Mouse (Mus musculus): ENCODE measurements around the gene Dpagt1. TPM values are rescaled to one million over a fixed set of nuclear protein-coding genes. Genes with fewer than 3 reads are reported as not detected.

Dpagt1 gene
- polyA plus RNA-seq, 1 experiment from 2014 or later, result 39.1 TPM

DNA sequence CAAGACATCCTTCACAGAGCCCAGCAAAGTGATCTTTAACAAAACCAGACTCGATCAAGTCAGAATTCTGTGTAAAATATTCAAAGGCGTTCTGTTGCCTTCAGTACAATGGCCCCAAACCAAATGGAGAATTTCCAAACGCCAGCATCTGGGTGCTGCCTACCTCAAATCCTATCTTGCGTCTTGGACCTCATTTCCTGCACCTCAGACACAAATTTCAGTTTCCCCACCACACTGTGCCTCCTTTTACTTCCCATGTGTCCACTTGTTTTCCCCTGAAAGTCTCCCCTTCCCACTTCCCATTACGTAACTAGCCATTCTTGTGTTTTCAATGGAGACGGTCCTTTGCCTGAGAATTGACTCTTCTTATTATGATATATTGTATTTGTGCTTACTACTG is 19.3 kb upstream of the Dpagt1 start:
- 90% methylated on average over 6 of the region's 6 CpGs for WGBS
- Histone ChIP-seq H3K4me2 (replicated peaks) (no peak overlapping the region), H3K36me3 (peaks cover 10% of the 10 kb centered on the region), H3K27ac (no peak overlapping the region), H3K4me1 (peaks cover 12% of the 10 kb centered on the region), H3K9ac (no peak overlapping the region), H3K4me3 (no peak overlapping the region), H3K9me3 (no peaks in the 10 kb centered on the region), H3K27me3 (peaks cover 4% of the 10 kb centered on the region; the same call in 1 of the 2 replicates)
- ATAC-seq (ENCODE audit: insufficient number of reproducible peaks, insufficient read depth, low FRiP score, low TSS enrichment), result no peak

DNA sequence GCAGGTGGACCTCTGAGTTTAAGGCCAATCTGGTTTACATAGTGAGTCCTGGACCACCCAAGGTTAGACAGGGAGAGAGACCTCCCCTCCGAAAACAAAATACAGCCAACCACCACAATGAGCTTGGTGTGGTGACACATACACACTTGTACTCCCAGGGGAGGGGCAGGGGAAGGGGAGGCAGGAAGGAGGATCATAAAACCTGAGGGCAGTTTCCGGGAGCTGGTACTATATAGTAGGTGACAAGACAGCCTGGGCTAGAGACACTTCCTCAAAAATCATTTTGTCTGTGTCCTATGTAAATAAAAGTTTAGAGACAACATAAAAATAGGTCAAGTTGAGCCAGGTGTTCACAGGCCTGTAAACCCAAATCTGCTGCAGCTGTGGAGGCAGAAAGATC is 18.6 kb upstream of the Dpagt1 start:
- ATAC-seq (ENCODE audit: insufficient number of reproducible peaks, insufficient read depth, low FRiP score, low TSS enrichment), result no peak
- Histone ChIP-seq H3K4me1 (peaks cover 12% of the 10 kb centered on the region), H3K27ac (no peak overlapping the region), H3K9ac (no peak overlapping the region), H3K36me3 (peaks cover 3% of the 10 kb centered on the region), H3K4me3 (no peak overlapping the region), H3K9me3 (no peaks in the 10 kb centered on the region), H3K27me3 (peaks cover 4% of the 10 kb centered on the region; the same call in 1 of the 2 replicates), H3K4me2 (replicated peaks) (no peak overlapping the region)
- WGBS, result 90% methylated on average over 2 of the region's 2 CpGs

DNA sequence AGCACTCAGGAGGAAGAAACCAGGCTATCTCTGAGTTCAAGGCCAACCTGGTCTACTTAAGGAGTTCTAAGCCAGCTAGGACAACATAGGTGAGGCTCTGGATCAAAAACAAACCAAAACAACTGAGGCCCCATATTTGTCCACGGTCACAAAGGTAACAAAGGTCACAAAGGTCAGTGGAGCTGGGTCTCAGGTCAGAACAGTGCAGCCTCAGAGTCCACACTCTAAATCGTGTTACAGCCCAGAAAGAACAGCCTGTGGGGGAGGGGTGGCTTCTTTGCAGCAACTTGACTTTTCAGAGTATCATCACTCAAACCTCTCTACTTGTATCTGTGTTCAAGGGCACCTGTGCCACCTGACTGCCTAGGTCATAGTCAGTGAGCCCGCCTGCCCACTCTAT is 16.1 kb upstream of the Dpagt1 start:
- no peak overlapping the region for H3K4me2 ChIP-seq (replicated peaks)
- H3K4me1 ChIP-seq, result peaks cover 1% of the 10 kb centered on the region
- H3K9ac ChIP-seq, result no peak overlapping the region
- 55% methylated on average over 3 of the region's 3 CpGs for WGBS
- no peak overlapping the region for H3K4me3 ChIP-seq
- peaks cover 22% of the 10 kb centered on the region for H3K36me3 ChIP-seq
- H3K27ac ChIP-seq, result no peak overlapping the region
- no peak for ATAC-seq (ENCODE audit: insufficient number of reproducible peaks, insufficient read depth, low FRiP score, low TSS enrichment)
- no peaks in the 10 kb centered on the region for H3K9me3 ChIP-seq
- H3K27me3 ChIP-seq, result peaks cover 4% of the 10 kb centered on the region; the same call in 1 of the 2 replicates

DNA sequence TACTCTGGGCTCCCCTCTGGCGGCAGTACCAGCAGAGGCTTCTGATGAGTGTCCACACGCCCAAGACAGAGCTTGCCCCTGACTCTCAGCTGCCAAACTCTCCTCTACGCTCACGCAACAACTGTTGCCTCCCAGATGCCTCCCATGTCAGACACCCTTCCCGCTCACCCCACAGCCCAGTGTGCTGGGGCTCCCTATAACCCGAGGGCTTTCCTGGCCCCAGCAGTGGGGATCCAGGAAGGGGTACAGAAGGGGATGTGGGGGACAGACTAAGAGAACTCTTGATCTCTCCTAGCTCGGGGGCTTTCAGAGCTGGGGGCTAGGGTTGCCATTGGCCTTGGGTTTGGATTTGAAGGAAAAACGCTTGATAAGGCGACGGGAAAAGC is 15.1 kb upstream of the Dpagt1 start:
- Histone ChIP-seq H3K9me3 (no peaks in the 10 kb centered on the region), H3K9ac (no peak overlapping the region), H3K36me3 (peaks cover 32% of the 10 kb centered on the region), H3K4me2 (replicated peaks) (0 out of 2 replicates have a peak overlapping the region, but pooled peaks have one; percentile 10), H3K27me3 (peaks cover 4% of the 10 kb centered on the region; the same call in 1 of the 2 replicates), H3K4me3 (no peak overlapping the region), H3K27ac (no peak overlapping the region), H3K4me1 (no peaks in the 10 kb centered on the region)
- WGBS, result 26% methylated on average over 10 of the region's 10 CpGs
- no peak for ATAC-seq (ENCODE audit: insufficient number of reproducible peaks, insufficient read depth, low FRiP score, low TSS enrichment)

DNA sequence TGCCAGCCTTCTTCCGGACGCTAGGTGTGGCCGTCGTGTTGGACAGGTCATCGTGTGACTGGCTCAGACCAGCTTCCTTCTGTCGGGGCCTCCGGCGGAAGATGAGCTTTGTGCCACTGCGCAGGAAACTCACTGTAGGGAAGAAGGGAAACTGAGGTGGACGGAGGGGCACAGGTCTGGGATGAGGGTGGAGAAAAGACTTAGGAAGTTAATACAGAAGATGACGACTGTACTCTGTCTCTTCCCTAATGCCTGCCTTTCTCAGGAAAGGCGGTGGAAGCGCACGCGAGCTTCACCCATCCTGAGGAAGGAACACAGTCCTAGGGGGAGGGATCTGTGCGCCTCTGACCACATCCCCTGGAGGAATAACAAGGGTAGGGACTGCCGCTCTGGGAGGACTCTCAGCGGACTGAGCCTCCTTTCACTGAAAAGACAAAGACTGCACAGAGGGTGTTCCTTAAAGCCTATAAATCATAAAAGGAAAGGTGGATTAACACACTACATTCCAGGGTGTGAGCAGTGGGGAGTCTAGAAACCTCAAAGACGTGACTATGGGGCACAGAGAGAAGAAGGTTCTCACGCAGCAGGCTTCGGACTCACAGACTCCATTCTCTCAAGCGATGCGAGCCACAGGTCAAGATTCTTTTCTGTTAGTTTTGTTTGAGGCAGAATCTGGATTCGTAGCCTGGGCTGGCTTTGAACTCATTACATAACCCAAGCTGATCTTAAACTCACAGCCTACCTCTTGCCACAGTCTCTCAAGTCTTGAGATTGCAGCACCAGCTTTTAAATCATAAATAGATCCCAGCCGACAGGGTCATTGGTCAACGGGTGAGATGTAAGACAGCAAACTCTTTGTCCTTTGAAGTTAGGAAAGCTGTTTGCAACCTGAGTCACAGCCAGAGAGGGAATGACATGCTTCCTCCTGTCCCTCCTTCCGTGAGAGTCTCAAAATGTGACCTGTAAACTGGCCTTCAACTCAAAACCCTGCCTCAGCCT is 14.4 kb upstream of the Dpagt1 start:
- 14% methylated on average over 27 of the region's 27 CpGs for WGBS
- peak overlapping the region; percentile 10; the same call in 1 of the 2 replicates for H3K4me2 ChIP-seq (replicated peaks)
- no peak overlapping the region for H3K27ac ChIP-seq
- H3K9ac ChIP-seq, result no peak overlapping the region
- no peaks in the 10 kb centered on the region for H3K4me1 ChIP-seq
- H3K4me3 ChIP-seq, result no peak overlapping the region
- no peaks in the 10 kb centered on the region for H3K9me3 ChIP-seq
- peaks cover 39% of the 10 kb centered on the region for H3K36me3 ChIP-seq
- ATAC-seq (ENCODE audit: insufficient number of reproducible peaks, insufficient read depth, low FRiP score, low TSS enrichment), result no peak
- peaks cover 4% of the 10 kb centered on the region; the same call in 1 of the 2 replicates for H3K27me3 ChIP-seq

DNA sequence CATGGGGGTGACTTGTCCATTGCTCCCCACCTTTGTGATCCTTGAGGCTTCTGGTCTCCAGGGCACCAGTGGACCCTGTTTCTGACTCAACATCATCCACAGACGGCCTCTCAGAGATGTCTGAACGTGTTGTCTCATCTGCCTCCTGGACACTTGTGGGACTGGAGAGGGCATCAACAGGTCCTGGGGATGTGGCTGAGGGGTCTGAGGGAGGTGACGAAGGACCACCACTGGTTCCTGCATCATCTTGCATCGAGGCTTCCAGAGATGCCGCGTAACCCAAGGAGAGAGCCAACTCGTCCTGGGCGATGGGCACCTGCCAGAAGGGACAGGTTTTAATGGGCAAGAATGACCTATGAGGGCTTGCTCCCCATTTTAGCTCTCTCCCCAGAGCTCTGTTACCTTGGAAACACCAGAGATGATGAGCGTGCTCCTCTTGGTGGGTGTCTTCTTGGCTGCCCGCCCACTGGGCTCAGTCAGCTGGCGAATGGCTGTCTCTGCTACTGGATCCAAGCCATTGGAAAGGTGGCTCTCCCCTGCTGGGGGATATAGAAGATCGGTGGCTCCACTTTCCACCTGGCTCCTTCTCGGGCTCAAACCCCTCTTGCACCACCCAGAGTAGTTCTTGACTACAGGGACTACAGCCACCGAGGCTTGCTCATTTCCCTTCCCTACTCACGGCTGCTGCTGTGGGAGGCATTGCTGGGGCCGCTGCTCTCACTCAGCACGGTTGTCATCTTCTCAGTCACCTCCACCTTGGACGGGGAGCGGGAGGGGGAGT is 12.2 kb upstream of the Dpagt1 start:
- Histone ChIP-seq H3K4me1 (peaks cover 6% of the 10 kb centered on the region), H3K27ac (no peak overlapping the region), H3K9ac (no peak overlapping the region), H3K4me3 (no peak overlapping the region), H3K27me3 (peaks cover 4% of the 10 kb centered on the region; the same call in 1 of the 2 replicates), H3K4me2 (replicated peaks) (no peak overlapping the region), H3K36me3 (peaks cover 48% of the 10 kb centered on the region), H3K9me3 (no peaks in the 10 kb centered on the region)
- ATAC-seq (ENCODE audit: insufficient number of reproducible peaks, insufficient read depth, low FRiP score, low TSS enrichment), result no peak
- 81% methylated on average over 19 of the region's 19 CpGs for WGBS

DNA sequence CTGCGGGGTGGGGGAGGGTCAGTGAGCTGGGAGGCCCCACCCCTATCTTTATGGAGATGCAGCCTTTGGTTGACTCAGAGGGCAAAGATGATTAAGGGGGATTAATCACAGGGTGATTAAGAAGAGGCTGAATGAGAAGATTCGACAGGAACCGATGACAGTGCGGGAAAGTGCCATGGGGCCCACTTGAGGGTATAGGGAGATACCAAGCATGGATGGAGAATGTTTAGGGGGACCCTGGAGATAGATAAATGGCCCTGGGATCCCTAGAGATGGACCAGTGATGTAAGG is 11.6 kb upstream of the Dpagt1 start:
- no peak overlapping the region for H3K4me3 ChIP-seq
- H3K36me3 ChIP-seq, result peaks cover 48% of the 10 kb centered on the region
- H3K9me3 ChIP-seq, result no peaks in the 10 kb centered on the region
- ATAC-seq (ENCODE audit: insufficient number of reproducible peaks, insufficient read depth, low FRiP score, low TSS enrichment), result no peak
- H3K27ac ChIP-seq, result no peak overlapping the region
- H3K9ac ChIP-seq, result no peak overlapping the region
- no peak overlapping the region for H3K4me2 ChIP-seq (replicated peaks)
- WGBS, result 74% methylated on average over 4 of the region's 4 CpGs
- peaks cover 4% of the 10 kb centered on the region; the same call in 1 of the 2 replicates for H3K27me3 ChIP-seq
- peaks cover 12% of the 10 kb centered on the region for H3K4me1 ChIP-seq

DNA sequence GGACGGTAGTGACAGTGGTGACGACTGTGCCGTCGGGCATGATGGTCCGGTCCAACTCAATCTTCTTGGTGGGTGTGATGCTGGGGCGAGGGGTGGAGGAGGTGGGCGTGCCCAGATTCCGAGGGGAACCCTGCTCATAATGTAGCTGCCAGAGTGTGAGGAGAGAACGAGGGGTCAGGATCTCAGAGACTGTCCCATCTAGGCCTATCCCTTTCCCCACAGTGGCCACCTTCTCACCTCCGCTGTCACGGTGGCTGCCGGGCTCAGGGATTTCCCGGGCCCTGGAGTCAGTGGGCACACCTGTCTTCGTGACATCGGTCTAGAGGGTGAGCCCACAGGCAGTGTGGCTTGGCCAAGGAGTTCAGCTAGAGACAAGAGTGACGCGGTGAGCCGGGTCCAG is 10.9 kb upstream of the Dpagt1 start:
- H3K4me3 ChIP-seq, result no peak overlapping the region
- H3K9me3 ChIP-seq, result no peaks in the 10 kb centered on the region
- peaks cover 4% of the 10 kb centered on the region; the same call in 1 of the 2 replicates for H3K27me3 ChIP-seq
- 94% methylated on average over 18 of the region's 18 CpGs for WGBS
- H3K27ac ChIP-seq, result no peak overlapping the region
- H3K9ac ChIP-seq, result no peak overlapping the region
- peaks cover 48% of the 10 kb centered on the region for H3K36me3 ChIP-seq
- H3K4me1 ChIP-seq, result peaks cover 15% of the 10 kb centered on the region
- no peak overlapping the region for H3K4me2 ChIP-seq (replicated peaks)
- no peak for ATAC-seq (ENCODE audit: insufficient number of reproducible peaks, insufficient read depth, low FRiP score, low TSS enrichment)

DNA sequence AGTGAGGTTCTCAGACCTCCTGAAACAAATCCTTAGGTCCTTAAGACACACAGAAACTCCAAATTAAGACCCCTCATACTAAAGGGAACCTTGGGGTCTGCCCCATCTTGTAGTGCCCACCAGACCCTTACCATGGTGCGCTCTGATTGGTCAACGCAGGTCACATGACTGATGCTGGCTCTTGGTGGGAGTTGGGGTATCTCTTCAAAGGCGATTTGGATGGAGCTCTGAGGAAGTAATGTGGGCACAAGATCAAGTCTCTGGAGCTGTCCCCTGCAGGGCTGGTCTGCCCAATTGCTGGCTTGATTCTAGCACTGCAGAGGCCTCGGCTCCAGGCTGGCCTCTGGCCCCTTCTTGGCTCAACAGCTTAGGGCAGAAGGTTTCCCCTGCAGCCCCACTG is 8.4 kb upstream of the Dpagt1 start:
- WGBS, result 74% methylated on average over 4 of the region's 4 CpGs
- no peak overlapping the region for H3K4me2 ChIP-seq (replicated peaks)

DNA sequence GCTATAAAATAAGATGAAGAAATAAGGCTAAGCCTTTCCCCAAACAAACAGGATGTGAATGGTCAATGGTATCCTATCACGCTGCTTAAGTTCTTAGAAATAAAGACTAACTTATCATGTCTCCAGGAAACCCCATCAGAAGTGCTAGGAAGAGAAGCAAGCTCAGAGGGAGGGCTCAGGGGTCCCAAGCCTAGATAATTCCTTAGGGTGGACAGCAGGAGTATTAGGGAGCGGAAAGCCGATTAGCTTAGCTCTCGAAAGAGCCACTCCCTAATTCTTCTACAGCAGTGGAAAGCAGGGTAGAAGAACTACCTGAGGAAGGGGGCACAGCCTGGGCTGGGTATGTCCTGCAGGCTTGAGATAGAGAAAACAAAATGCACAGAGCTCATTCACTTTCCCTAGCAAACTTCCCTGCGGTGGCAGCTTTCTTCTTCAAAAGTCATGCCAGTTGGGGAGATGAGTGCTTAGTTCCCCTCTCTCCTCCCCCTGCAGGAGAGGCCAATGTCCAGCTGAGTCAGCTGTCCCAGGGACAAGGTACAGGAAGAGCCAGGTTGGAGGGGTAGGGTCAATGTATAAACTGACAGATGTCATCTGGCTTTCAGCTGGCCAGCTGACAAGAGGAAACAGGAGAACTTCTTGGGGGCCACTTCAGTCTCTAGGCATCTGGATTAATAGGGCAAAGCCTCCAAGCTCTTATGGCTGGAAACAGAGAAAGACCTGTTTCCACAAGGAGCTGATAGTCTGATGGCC is 7.6 kb upstream of the Dpagt1 start:
- H3K9ac ChIP-seq, result no peak overlapping the region
- H3K4me2 ChIP-seq (replicated peaks), result peak overlapping the region; percentile 92
- H3K9me3 ChIP-seq, result no peaks in the 10 kb centered on the region
- H3K27ac ChIP-seq, result no peak overlapping the region
- peaks cover 40% of the 10 kb centered on the region for H3K36me3 ChIP-seq
- H3K4me1 ChIP-seq, result peaks cover 19% of the 10 kb centered on the region
- no peak for ATAC-seq (ENCODE audit: insufficient number of reproducible peaks, insufficient read depth, low FRiP score, low TSS enrichment)
- 59% methylated on average over 5 of the region's 5 CpGs for WGBS
- H3K4me3 ChIP-seq, result peak overlapping the region; percentile 91; the same call in 1 of the 2 replicates
- no peaks in the 10 kb centered on the region for H3K27me3 ChIP-seq

More for the DNA sequence above, 8.4 kb upstream of the Dpagt1 start:
- ATAC-seq (ENCODE audit: insufficient number of reproducible peaks, insufficient read depth, low FRiP score, low TSS enrichment), result no peak
- Histone ChIP-seq H3K36me3 (peaks cover 47% of the 10 kb centered on the region), H3K4me3 (no peak overlapping the region), H3K9me3 (no peaks in the 10 kb centered on the region), H3K27ac (no peak overlapping the region), H3K4me1 (peaks cover 19% of the 10 kb centered on the region), H3K27me3 (no peaks in the 10 kb centered on the region), H3K9ac (no peak overlapping the region)

DNA sequence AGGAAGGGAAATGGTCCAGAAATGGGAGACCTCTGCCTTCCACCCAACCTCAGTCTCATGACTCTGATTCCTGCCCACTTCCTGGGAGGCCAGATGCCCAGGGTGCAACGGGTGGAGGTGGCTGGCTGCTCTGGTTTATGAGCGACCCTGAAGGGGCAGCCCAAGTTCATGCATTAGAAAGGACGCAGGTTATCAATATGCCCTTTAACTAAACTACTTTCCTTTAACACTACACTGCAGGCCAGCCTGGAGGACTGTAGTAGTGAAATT is 7.1 kb upstream of the Dpagt1 start:
- Histone ChIP-seq H3K9me3 (no peaks in the 10 kb centered on the region), H3K4me2 (replicated peaks) (peak overlapping the region; percentile 92), H3K36me3 (peaks cover 35% of the 10 kb centered on the region), H3K4me1 (peaks cover 19% of the 10 kb centered on the region), H3K27me3 (no peaks in the 10 kb centered on the region), H3K27ac (no peak overlapping the region), H3K9ac (no peak overlapping the region), H3K4me3 (peak overlapping the region; percentile 91)
- WGBS, result 35% methylated on average over 3 of the region's 3 CpGs
- no peak for ATAC-seq (ENCODE audit: insufficient number of reproducible peaks, insufficient read depth, low FRiP score, low TSS enrichment)

All from embryonic facial prominence, embryonic 12.5 days (tissue).